Mouse (Mus musculus) ES-Bruce4 (cell line): Measurements from ENCODE around the gene Dph3.

ENCODE experiments used
- CTCF ChIP-seq: IDR thresholded peaks from one replicate; pipeline ENCODE4 v1.8.1; 2011; ENCODE audit warnings: low read depth, low read length
- POLR2A ChIP-seq: IDR thresholded peaks from one replicate; pipeline ENCODE4 v1.8.1; 2011; ENCODE audit warnings: low read length; ENCODE audit not compliant: insufficient read depth

GRCm38 (mm10) chr14:32055781-32056180 lies 29.7 kb downstream of the Dph3 start:
- TF ChIP-seq POLR2A = no peak
- TF ChIP-seq CTCF = no peak
